Mouse (Mus musculus) testis, adult 2 months (tissue): ENCODE data around the gene Gid8.

Source experiments
- CTCF ChIP-seq: fragments of 200-500 bp; IDR thresholded peaks from 2 replicates; pipeline ENCODE4 v1.5.1; 2012; ENCODE audit warnings: low read depth, mild to moderate bottlenecking, inconsistent platforms, low read length, moderate library complexity; ENCODE audit not compliant: control insufficient read depth, insufficient read depth, insufficient replicate concordance
- POLR2A ChIP-seq: fragments of 200-500 bp; IDR thresholded peaks from 2 replicates; pipeline ENCODE4 v1.6.1; 2012; ENCODE audit warnings: low read depth, mild to moderate bottlenecking, inconsistent platforms, low read length, moderate library complexity; ENCODE audit not compliant: control insufficient read depth

- no peak for TF ChIP-seq CTCF
- TF ChIP-seq POLR2A, result no peak
Measured at GRCm38 (mm10) chr2:180765713-180766112, 55.8 kb downstream of the Gid8 start.
